Mouse (Mus musculus) hindbrain, embryonic 11.5 days (tissue): ENCODE measurements at regions not wholly inside any gene's neighbourhood (a gene's known extent, or its start where the extent isn't known, plus 50 kb on each side); places are given as distances from the start of the nearest gene placed in this dataset.

Source experiments
- ATAC-seq: fragments of 200-750 bp; cut with Nextera tagmentation; 2 replicates; pipeline ENCODE4 v1.8.0; 2017; ENCODE audit warnings: mild to moderate bottlenecking, moderate TSS enrichment, moderate library complexity; ENCODE audit not compliant: low FRiP score
- DNase-seq: peaks from one replicate; pipeline ENCODE4 v3.0.0-alpha.2; 2015; ENCODE audit warnings: low spot score
- H3K27ac ChIP-seq: fragments of 300-500 bp; sonication (generic); 2 replicates; pipeline ENCODE4 v1.5.1; 2014; ENCODE audit warnings: mild to moderate bottlenecking, low read depth, low read length
- H3K27me3 ChIP-seq: fragments of 300-500 bp; sonication (generic); 2 replicates; pipeline ENCODE4 v1.6.1; 2014; ENCODE audit warnings: mild to moderate bottlenecking, low read length, moderate library complexity, mixed read lengths; ENCODE audit not compliant: control insufficient read depth, insufficient read depth
- H3K36me3 ChIP-seq: fragments of 300-500 bp; sonication (generic); 2 replicates; pipeline ENCODE4 v1.6.1; 2014; ENCODE audit warnings: mild to moderate bottlenecking, low read length, moderate library complexity, mixed read lengths; ENCODE audit not compliant: control insufficient read depth, insufficient read depth
- H3K4me1 ChIP-seq: fragments of 300-500 bp; sonication (generic); replicated peaks from 2 replicates; pipeline ENCODE4 v1.6.1; 2014; ENCODE audit warnings: low read length, mixed read lengths; ENCODE audit not compliant: control insufficient read depth, insufficient read depth
- H3K4me2 ChIP-seq: fragments of 300-500 bp; sonication (generic); replicated peaks from 2 replicates; pipeline ENCODE4 v1.6.1; 2014; ENCODE audit warnings: mild to moderate bottlenecking, low read depth, low read length
- H3K4me3 ChIP-seq: fragments of 300-500 bp; sonication (generic); 2 replicates; pipeline ENCODE4 v1.5.1; 2014; ENCODE audit warnings: low read depth, low read length
- H3K9ac ChIP-seq: fragments of 300-500 bp; sonication (generic); 2 replicates; pipeline ENCODE4 v1.6.1; 2014; ENCODE audit warnings: low read depth, low read length
- H3K9me3 ChIP-seq: fragments of 300-500 bp; sonication (generic); 2 replicates; pipeline ENCODE4 v1.6.1; 2016; ENCODE audit warnings: low read length; ENCODE audit not compliant: control insufficient read depth
- WGBS: fragments of 180-500 bp; shearing (Covaris S2); extraction: QIAGEN DNeasy Blood & Tissue Kit; methylation state at CpG from one replicate; pipeline ENCODE4 v1.1.7; 2014; 5-methylcytosine and 5-hydroxymethylcytosine counted together

GRCm38 (mm10) chr2:149748240-149748822 is 80.7 kb upstream of the Syndig1 start:
- ATAC-seq (no peak), DNase-seq (no peak)
- no peak overlapping the region for H3K27ac ChIP-seq
- H3K27me3 ChIP-seq: no peaks in the 10 kb centered on the region
- no peak overlapping the region for H3K4me3 ChIP-seq
- H3K36me3 ChIP-seq: no peaks in the 10 kb centered on the region
- H3K9me3 ChIP-seq: no peaks in the 10 kb centered on the region
- 86% methylated on average over 9 of the region's 9 CpGs for WGBS
- H3K4me2 ChIP-seq: no peak overlapping the region
- no peak overlapping the region for H3K9ac ChIP-seq
- no peaks in the 10 kb centered on the region for H3K4me1 ChIP-seq

- no peak for DNase-seq
- 77% methylated on average over 4 of the region's 4 CpGs for WGBS
- H3K4me1 ChIP-seq: no peaks in the 10 kb centered on the region
- no peak overlapping the region for H3K9ac ChIP-seq
- H3K27ac ChIP-seq: no peak overlapping the region
- no peak overlapping the region for H3K4me2 ChIP-seq
- no peak for ATAC-seq
- no peak overlapping the region for H3K4me3 ChIP-seq
- no peaks in the 10 kb centered on the region for H3K36me3 ChIP-seq
- H3K27me3 ChIP-seq: no peaks in the 10 kb centered on the region
- H3K9me3 ChIP-seq: no peaks in the 10 kb centered on the region
Measured at GRCm38 (mm10) chr2:149759151-149759550, 69.9 kb upstream of the Syndig1 start.

- H3K4me2 ChIP-seq: no peak overlapping the region
- H3K9me3 ChIP-seq: no peaks in the 10 kb centered on the region
- H3K9ac ChIP-seq: no peak overlapping the region
- no peaks in the 10 kb centered on the region for H3K36me3 ChIP-seq
- WGBS: 91% methylated on average over 1 of the region's 1 CpGs
- H3K4me3 ChIP-seq: no peak overlapping the region
- no peak for ATAC-seq
- DNase-seq: no peak
- no peak overlapping the region for H3K27ac ChIP-seq
- H3K27me3 ChIP-seq: no peaks in the 10 kb centered on the region
- no peaks in the 10 kb centered on the region for H3K4me1 ChIP-seq
Measured at GRCm38 (mm10) chr2:149763864-149764263, 65.1 kb upstream of the Syndig1 start.

- no peak overlapping the region for H3K27ac ChIP-seq
- 67% methylated on average over 1 of the region's 1 CpGs for whole genome bisulfite sequencing
- no peak overlapping the region for H3K4me2 ChIP-seq
- ATAC-seq: no peak
- no peaks in the 10 kb centered on the region for H3K9me3 ChIP-seq
- H3K27me3 ChIP-seq: no peaks in the 10 kb centered on the region
- H3K36me3 ChIP-seq: no peaks in the 10 kb centered on the region
- DNase-seq: no peak
- no peaks in the 10 kb centered on the region for H3K4me1 ChIP-seq
- H3K9ac ChIP-seq: no peak overlapping the region
- no peak overlapping the region for H3K4me3 ChIP-seq
Measured at GRCm38 (mm10) chr2:149768027-149768426, 61.0 kb upstream of the Syndig1 start.

- Histone ChIP-seq H3K4me1 (no peaks in the 10 kb centered on the region), H3K4me3 (no peak overlapping the region), H3K9me3 (no peaks in the 10 kb centered on the region), H3K27ac (no peak overlapping the region), H3K36me3 (no peaks in the 10 kb centered on the region), H3K4me2 (no peak overlapping the region), H3K9ac (no peak overlapping the region), H3K27me3 (no peaks in the 10 kb centered on the region)
- WGBS: 83% methylated on average over 2 of the region's 2 CpGs
- ATAC-seq (no peak), DNase-seq (no peak)
Measured at GRCm38 (mm10) chr2:149768551-149768950, 60.5 kb upstream of the Syndig1 start.

- no peaks in the 10 kb centered on the region for H3K36me3 ChIP-seq
- no peaks in the 10 kb centered on the region for H3K4me1 ChIP-seq
- no peaks in the 10 kb centered on the region for H3K27me3 ChIP-seq
- no peak overlapping the region for H3K4me2 ChIP-seq
- H3K9ac ChIP-seq: no peak overlapping the region
- WGBS: 90% methylated on average over 3 of the region's 3 CpGs
- H3K4me3 ChIP-seq: no peak overlapping the region
- no peak overlapping the region for H3K27ac ChIP-seq
- ATAC-seq (no peak), DNase-seq (no peak)
- no peaks in the 10 kb centered on the region for H3K9me3 ChIP-seq
Measured at GRCm38 (mm10) chr2:149777316-149777715, 51.7 kb upstream of the Syndig1 start.
